Mouse (Mus musculus) MEL (cell line): ENCODE data around the gene Tmem104. TPM values are rescaled to one million over a fixed set of nuclear protein-coding genes. Genes with fewer than 3 reads are reported as not detected.

Experiments used
- DNase-seq: peaks from one replicate; pipeline ENCODE4 v3.0.0; 2011; ENCODE audit warnings: low read depth, low spot score
- H3K27ac ChIP-seq: 2 replicates; pipeline ENCODE4 v1.5.1; 2012; ENCODE audit warnings: low read depth, mild to moderate bottlenecking, control low read depth, low read length, moderate library complexity; ENCODE audit not compliant: control insufficient read depth
- H3K27me3 ChIP-seq, 2 experiments: fragments of 150-350 bp in 1 of 2; sonication (generic) in 1 of 2; 2 replicates each; pipeline ENCODE4 v1.6.1; 2012; ENCODE audit warnings: low read length in 2 of 2, mild to moderate bottlenecking in 2 of 2, improper control_type of control experiment in 1 of 2, moderate library complexity in 1 of 2; ENCODE audit not compliant: insufficient read depth in 2 of 2, control insufficient read depth in 1 of 2
- H3K36me3 ChIP-seq, 2 experiments: 2 replicates each; pipeline ENCODE4 v1.6.1; 2012 to 2014; ENCODE audit warnings: low read length in 2 of 2, improper control_type of control experiment in 1 of 2, inconsistent platforms in 1 of 2, mild to moderate bottlenecking in 1 of 2; ENCODE audit not compliant: insufficient read depth in 2 of 2, control insufficient read depth in 1 of 2
- H3K4me1 ChIP-seq, 2 experiments: fragments of 150-350 bp in 1 of 2; sonication (generic) in 1 of 2; 2 replicates each; pipeline ENCODE4 v1.6.1; 2012; ENCODE audit warnings: low read length in 2 of 2, improper control_type of control experiment in 1 of 2, mild to moderate bottlenecking in 1 of 2; ENCODE audit not compliant: insufficient read depth in 2 of 2, control insufficient read depth in 1 of 2
- H3K4me3 ChIP-seq, 2 experiments: fragments of 150-350 bp in 1 of 2; sonication (generic) in 1 of 2; 2 replicates each; pipeline ENCODE4 v1.5.1; 2012; ENCODE audit warnings: low read depth in 2 of 2, low read length in 2 of 2, mild to moderate bottlenecking in 2 of 2, moderate library complexity in 2 of 2, control low read depth in 1 of 2, improper control_type of control experiment in 1 of 2; ENCODE audit not compliant: control insufficient read depth in 1 of 2, insufficient read depth in 1 of 2
- H3K79me2 ChIP-seq: 2 replicates; pipeline ENCODE4 v1.6.1; 2012; ENCODE audit warnings: mild to moderate bottlenecking, low read length, moderate library complexity; ENCODE audit not compliant: control insufficient read depth, poor library complexity, insufficient read depth
- H3K9ac ChIP-seq: 2 replicates; pipeline ENCODE4 v1.6.1; 2012; ENCODE audit warnings: low read depth, mild to moderate bottlenecking, control low read depth, low read length, moderate library complexity; ENCODE audit not compliant: control insufficient read depth, poor library complexity, severe bottlenecking
- H3K9me3 ChIP-seq: fragments of 150-350 bp; sonication (generic); replicated peaks from 2 replicates; pipeline ENCODE4 v1.6.1; 2012; ENCODE audit warnings: mild to moderate bottlenecking, low read length, improper control_type of control experiment, moderate library complexity; ENCODE audit not compliant: insufficient read depth
- BHLHE40 ChIP-seq: IDR thresholded peaks from 2 replicates; pipeline ENCODE4 v1.6.1; 2012; ENCODE audit warnings: low read depth, mild to moderate bottlenecking, inconsistent platforms, low read length, improper control_type of control experiment, borderline replicate concordance
- CTCF ChIP-seq, 3 experiments: IDR thresholded peaks in 2 of 3; conservative IDR thresholded peaks in 1 of 3; 2 replicates each; pipeline ENCODE4 v1.5.1; 2011 to 2012; ENCODE audit warnings: low read length in 3 of 3, low read depth in 2 of 3, mild to moderate bottlenecking in 2 of 3, improper control_type of control experiment in 1 of 3, inconsistent platforms in 1 of 3, mixed read lengths in 1 of 3, moderate library complexity in 1 of 3; ENCODE audit not compliant: control insufficient read depth in 1 of 3, insufficient read depth in 1 of 3, poor library complexity in 1 of 3, severe bottlenecking in 1 of 3
- E2F4 ChIP-seq: IDR thresholded peaks from 2 replicates; pipeline ENCODE4 v1.6.1; 2011; ENCODE audit warnings: low read depth, low read length, improper control_type of control experiment, borderline replicate concordance
- ELF1 ChIP-seq: IDR thresholded peaks from 2 replicates; pipeline ENCODE4 v1.6.1; 2014; ENCODE audit warnings: low read depth, mild to moderate bottlenecking, inconsistent platforms, low read length, improper control_type of control experiment, moderate library complexity
- ETS1 ChIP-seq: IDR thresholded peaks from 2 replicates; pipeline ENCODE4 v1.6.1; 2012; ENCODE audit warnings: low read depth, mild to moderate bottlenecking, inconsistent platforms, low read length, improper control_type of control experiment, moderate library complexity
- GATA1 ChIP-seq: IDR thresholded peaks from 2 replicates; pipeline ENCODE4 v1.6.1; 2011; ENCODE audit warnings: low read depth, low read length, improper control_type of control experiment
- MAFK ChIP-seq: IDR thresholded peaks from 2 replicates; pipeline ENCODE4 v1.6.1; 2011; ENCODE audit warnings: low read depth, mild to moderate bottlenecking, low read length, improper control_type of control experiment, borderline replicate concordance
- MAX ChIP-seq: IDR thresholded peaks from 2 replicates; pipeline ENCODE4 v1.6.1; 2011; ENCODE audit warnings: low read length, improper control_type of control experiment
- MEF2A ChIP-seq: IDR thresholded peaks from 2 replicates; pipeline ENCODE4 v1.6.1; 2014; ENCODE audit warnings: low read depth, mild to moderate bottlenecking, inconsistent platforms, low read length, improper control_type of control experiment; ENCODE audit not compliant: poor library complexity, insufficient replicate concordance, severe bottlenecking; ENCODE audit errors: extremely low read depth
- MXI1 ChIP-seq: IDR thresholded peaks from 2 replicates; pipeline ENCODE4 v1.6.1; 2011; ENCODE audit warnings: mild to moderate bottlenecking, low read depth, low read length, improper control_type of control experiment
- MYB ChIP-seq: IDR thresholded peaks from 2 replicates; pipeline ENCODE4 v1.6.1; 2011; ENCODE audit warnings: mild to moderate bottlenecking, low read depth, low read length, improper control_type of control experiment
- NELFE ChIP-seq: IDR thresholded peaks from 2 replicates; pipeline ENCODE4 v1.6.1; 2011; ENCODE audit warnings: low read depth, low read length, improper control_type of control experiment
- NRF1 ChIP-seq: IDR thresholded peaks from 2 replicates; pipeline ENCODE4 v1.6.1; 2014; ENCODE audit warnings: low read depth, mild to moderate bottlenecking, inconsistent platforms, low read length, improper control_type of control experiment, moderate library complexity; ENCODE audit not compliant: poor library complexity, insufficient read depth, severe bottlenecking
- POLR2AphosphoS2 ChIP-seq: IDR thresholded peaks from 2 replicates; pipeline ENCODE4 v1.6.1; 2011; ENCODE audit warnings: low read length, improper control_type of control experiment
- RAD21 ChIP-seq: IDR thresholded peaks from 2 replicates; pipeline ENCODE4 v1.6.1; 2011; ENCODE audit warnings: mild to moderate bottlenecking, low read depth, low read length, improper control_type of control experiment
- RCOR1 ChIP-seq: IDR thresholded peaks from 2 replicates; pipeline ENCODE4 v1.6.1; 2012; ENCODE audit warnings: low read depth, mild to moderate bottlenecking, inconsistent platforms, low read length, improper control_type of control experiment
- SIN3A ChIP-seq: IDR thresholded peaks from 2 replicates; pipeline ENCODE4 v1.6.1; 2012; ENCODE audit warnings: low read length, improper control_type of control experiment, inconsistent platforms
- SMC3 ChIP-seq: IDR thresholded peaks from 2 replicates; pipeline ENCODE4 v1.6.1; 2011; ENCODE audit warnings: low read depth, low read length, improper control_type of control experiment
- TBP ChIP-seq: IDR thresholded peaks from 2 replicates; pipeline ENCODE4 v1.8.0; 2011; ENCODE audit warnings: low read depth, low read length, improper control_type of control experiment
- USF2 ChIP-seq, 2 experiments: IDR thresholded peaks; 2 replicates each; pipeline ENCODE4 v1.6.1; 2011 to 2012; ENCODE audit warnings: improper control_type of control experiment in 2 of 2, low read length in 2 of 2, borderline replicate concordance in 1 of 2, inconsistent platforms in 1 of 2, low read depth in 1 of 2, mild to moderate bottlenecking in 1 of 2; ENCODE audit not compliant: insufficient read depth in 1 of 2
- ZC3H11A ChIP-seq: IDR thresholded peaks from 2 replicates; pipeline ENCODE4 v1.6.1; 2012; ENCODE audit warnings: low read depth, mild to moderate bottlenecking, inconsistent platforms, low read length, improper control_type of control experiment
- polyA plus RNA-seq, 2 experiments: library from polyadenylated mRNA; stranded (reverse) in 1 of 2; unstranded in 1 of 2; fragments of >175 nt in 1 of 2; fragments of >200 nt in 1 of 2; gene quantifications; 2 replicates each; pipeline versions ENCODE4 v1.2.1 to v1.2.4; 2012; ENCODE audit warnings: low replicate concordance in 2 of 2, low read depth in 1 of 2; ENCODE audit not compliant: insufficient read length in 2 of 2, insufficient read depth in 1 of 2, missing spikeins in 1 of 2
- total RNA-seq: library from RNA; depleted of rRNA; stranded (reverse); fragments of 300-350 nt; gene quantifications from 2 replicates; pipeline ENCODE4 v1.2.3, GENCODE M21; 2012

Tmem104 gene
- total and polyA plus RNA-seq, 3 experiments, result 21.9 to 24.8 TPM; not detected in 1

- no peak for TF ChIP-seq NRF1
- peak; percentile 59; the same call in 1 of the 2 replicates for TF ChIP-seq MAFK
- peak; percentile 21; the same call in 1 of the 2 replicates for TF ChIP-seq BHLHE40
- peak; percentile 69 for TF ChIP-seq MAX
- 0 out of 2 replicates have a peak, but pooled peaks have one; percentile 38 for TF ChIP-seq ELF1
- peak; percentile 43; the same call in 1 of the 2 replicates for TF ChIP-seq NELFE
- TF ChIP-seq RCOR1, result peak; percentile 94
- peak; percentile 94 for TF ChIP-seq TBP
- peak; percentile 94 for TF ChIP-seq SIN3A
- no peak for TF ChIP-seq RAD21
- no peak for TF ChIP-seq POLR2AphosphoS2
- peak; percentile 75 for TF ChIP-seq MXI1
Observed at GRCm38 (mm10) chr11:115198932-115199384, 11.7 kb downstream of the Tmem104 start (continued).

DNA sequence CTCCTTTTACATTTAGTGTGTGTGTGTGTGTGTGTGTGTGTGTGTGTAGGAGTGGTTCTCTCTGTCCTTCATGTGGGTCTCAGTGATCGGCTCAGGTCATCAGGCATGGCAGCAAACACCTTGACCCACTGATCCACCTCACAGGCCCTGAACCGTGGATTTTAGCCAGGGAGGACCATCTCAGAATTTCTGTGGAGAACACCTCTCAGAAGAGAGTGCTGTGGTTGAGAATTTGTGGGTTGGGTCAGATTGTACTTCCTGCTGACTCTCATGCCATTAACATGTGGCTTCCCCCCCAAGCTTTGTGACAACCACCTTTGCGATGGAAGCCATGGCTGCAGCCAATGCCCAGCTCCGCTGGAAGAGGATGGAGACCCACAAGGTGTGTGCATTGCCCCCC is 13.2 kb downstream of the Tmem104 start:
- Histone ChIP-seq H3K27me3 (no peaks in the 10 kb centered on the region), H3K9ac (no peak overlapping the region), H3K4me1 (peaks cover 32 to 40% of the 10 kb centered on the region in 2 experiments), H3K79me2 (peaks cover 7% of the 10 kb centered on the region; the same call in 1 of the 2 replicates), H3K9me3 (no peaks in the 10 kb centered on the region), H3K36me3 (peaks cover 8 to 40% of the 10 kb centered on the region in 2 experiments), H3K4me3 (no peak overlapping the region), H3K27ac (no peak overlapping the region)
- no peak for TF ChIP-seq E2F4
- TF ChIP-seq USF2 (IDR thresholded peaks at IDR 0.05; ENCODE audit: borderline replicate concordance in 1 of 2, insufficient read depth in 1 of 2, low read depth in 1 of 2, low read length in 2 of 2), result no peak
- no peak for TF ChIP-seq GATA1
- TF ChIP-seq MYB, result no peak
- TF ChIP-seq RAD21, result no peak
- no peak for TF ChIP-seq ETS1
- no peak for TF ChIP-seq ELF1
- DNase-seq, result no peak

GRCm38 (mm10) chr11:115202316-115202715 is 15.0 kb downstream of the Tmem104 start:
- H3K9me3 ChIP-seq, result no peaks in the 10 kb centered on the region
- DNase-seq, result peak; percentile 80
- H3K36me3 ChIP-seq, result peaks cover 8 to 26% of the 10 kb centered on the region in 2 experiments

More at GRCm38 (mm10) chr11:115202316-115202715, 15.0 kb downstream of the Tmem104 start:
- H3K27me3 ChIP-seq, result no peaks in the 10 kb centered on the region
- no peak overlapping the region for H3K9ac ChIP-seq
- no peak overlapping the region for H3K4me3 ChIP-seq
- TF ChIP-seq MEF2A, result no peak
- TF ChIP-seq MYB, result no peak
- TF ChIP-seq RAD21, result peak; percentile 83
- TF ChIP-seq CTCF (IDR thresholded peaks at IDR 0.05 in 2 of 3, conservative IDR thresholded peaks at IDR 0.05 in 1 of 3; ENCODE audit: control insufficient read depth in 1 of 3, insufficient read depth in 1 of 3, low read depth in 2 of 3, low read length in 3 of 3, poor library complexity in 1 of 3, severe bottlenecking in 1 of 3), result peak; percentile 81 to 97 (median 93)
- peak; percentile 80 for TF ChIP-seq SMC3
- TF ChIP-seq ZC3H11A, result peak; percentile 46
- TF ChIP-seq, all 39 proteins: peak for 4
- Histone ChIP-seq H3K79me2 (no peaks in the 10 kb centered on the region), H3K27ac (no peak overlapping the region), H3K4me1 (peaks cover 20 to 25% of the 10 kb centered on the region in 2 experiments)
